Mouse (Mus musculus) T-helper 1 cell (primary cell): ENCODE measurements around the gene Ap2m1.

Experiments
- in situ Hi-C: fragments of 300-600 bp; cut with MboI, MseI; formaldehyde crosslinking; loops from one replicate; pipeline ENCODE4 v1.15.1; 2025; ENCODE audit warnings: high pct_unique_total_duplicates

Ap2m1 gene

GRCm38 (mm10) chr16:20529375-20529774, 5.9 kb upstream of the Ap2m1 start:
- in situ Hi-C loops: no loop called here

DNA sequence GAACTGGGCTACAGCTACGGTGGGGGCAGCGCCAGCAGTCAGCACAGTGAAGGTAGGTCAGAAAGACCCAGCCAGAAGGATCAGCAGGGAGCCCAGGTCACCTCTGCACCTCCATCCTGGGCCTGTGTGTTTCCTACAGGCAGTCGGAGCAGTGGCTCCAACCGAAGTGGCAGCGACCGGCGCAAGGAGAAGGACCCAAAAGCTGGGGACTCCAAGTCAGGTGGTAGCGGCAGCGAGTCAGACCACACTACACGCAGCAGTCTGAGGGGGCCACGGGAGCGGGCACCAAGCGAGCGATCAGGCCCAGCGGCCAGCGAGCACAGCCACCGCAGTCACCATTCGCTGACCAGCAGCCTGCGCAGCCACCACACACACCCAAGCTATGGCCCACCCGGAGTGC, 4.3 kb upstream of the Ap2m1 start:
- in situ Hi-C loops: no loop called here

GRCm38 (mm10) chr16:20534617-20535295, 522 bp upstream of the Ap2m1 start:
- in situ Hi-C loops: no loop called here

- in situ Hi-C loops: no loop called here
Measured at GRCm38 (mm10) chr16:20536081-20536665, 895 bp downstream of the Ap2m1 start.

GRCm38 (mm10) chr16:20537071-20537471, 1.8 kb downstream of the Ap2m1 start:
- in situ Hi-C loops: no loop called here

- in situ Hi-C loops: no loop called here
Measured at GRCm38 (mm10) chr16:20537601-20538320, 2.5 kb downstream of the Ap2m1 start.

DNA sequence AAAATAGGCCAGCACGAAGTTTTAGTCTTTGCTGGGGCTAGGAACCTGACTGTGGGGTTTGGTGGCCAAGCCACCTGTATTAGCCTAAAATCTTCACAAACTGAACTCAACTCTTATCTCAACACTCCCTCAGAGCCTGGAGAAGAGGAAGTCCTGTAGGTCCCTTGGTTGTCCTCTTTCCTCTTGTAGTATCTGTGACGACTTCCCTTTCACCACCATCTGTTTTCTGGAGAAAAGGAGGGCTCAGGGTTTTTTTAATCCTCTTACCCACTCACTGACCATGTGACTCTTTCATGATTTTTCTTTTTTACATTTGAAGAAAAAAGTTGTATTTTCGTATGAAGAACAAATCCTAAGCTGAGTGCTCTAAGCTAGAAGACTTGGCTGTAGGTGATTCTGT, 4.4 kb downstream of the Ap2m1 start:
- in situ Hi-C loops: no loop called here

GRCm38 (mm10) chr16:20540438-20540837, 5.2 kb downstream of the Ap2m1 start:
- in situ Hi-C loops: no loop called here

DNA sequence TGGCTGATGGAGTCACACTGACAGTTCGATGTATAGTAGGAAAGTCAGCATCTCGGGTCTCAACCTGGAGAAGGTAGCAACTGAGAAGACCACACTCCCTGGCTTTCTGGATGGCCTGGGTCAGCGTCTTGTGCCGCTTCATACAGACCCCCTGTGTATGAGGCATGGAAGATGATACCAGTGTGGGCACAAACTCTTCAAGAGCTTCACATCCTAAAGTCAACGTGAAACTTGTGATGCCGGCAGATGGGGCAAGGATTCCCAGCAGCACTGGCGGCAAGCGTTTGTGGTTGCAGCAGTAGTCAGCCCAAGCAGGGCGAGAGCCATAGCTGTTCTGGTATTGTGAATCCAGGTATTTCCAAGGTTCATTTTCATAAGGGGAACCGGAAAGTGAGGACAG, 10.4 kb downstream of the Ap2m1 start:
- in situ Hi-C loops: loop anchor here (5.0 kb wide), 1 partner anchor 38 kb away; no protein-coding TSS in a partner anchor

DNA sequence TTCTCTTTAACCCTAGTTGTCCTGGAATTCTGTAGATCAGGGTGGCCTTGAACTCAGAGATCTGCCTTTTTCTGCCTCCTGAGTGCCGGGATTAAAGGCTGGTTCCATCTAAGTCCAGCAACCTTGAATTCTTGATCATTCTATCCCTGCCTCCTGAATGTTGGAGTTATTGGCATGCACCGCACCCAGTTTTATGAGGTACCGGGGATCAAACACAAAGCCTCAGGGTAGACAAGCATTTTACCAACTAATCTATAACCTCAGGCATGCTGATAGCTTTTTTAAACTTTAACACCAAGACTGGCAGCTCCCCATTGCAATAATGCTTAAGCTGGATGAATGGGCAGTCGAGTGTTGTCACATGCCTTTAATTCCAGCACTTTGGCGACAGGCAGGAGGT, 12.1 kb downstream of the Ap2m1 start:
- in situ Hi-C loops: loop anchor here (5.0 kb wide), 1 partner anchor 40 kb away; no protein-coding TSS in a partner anchor

DNA sequence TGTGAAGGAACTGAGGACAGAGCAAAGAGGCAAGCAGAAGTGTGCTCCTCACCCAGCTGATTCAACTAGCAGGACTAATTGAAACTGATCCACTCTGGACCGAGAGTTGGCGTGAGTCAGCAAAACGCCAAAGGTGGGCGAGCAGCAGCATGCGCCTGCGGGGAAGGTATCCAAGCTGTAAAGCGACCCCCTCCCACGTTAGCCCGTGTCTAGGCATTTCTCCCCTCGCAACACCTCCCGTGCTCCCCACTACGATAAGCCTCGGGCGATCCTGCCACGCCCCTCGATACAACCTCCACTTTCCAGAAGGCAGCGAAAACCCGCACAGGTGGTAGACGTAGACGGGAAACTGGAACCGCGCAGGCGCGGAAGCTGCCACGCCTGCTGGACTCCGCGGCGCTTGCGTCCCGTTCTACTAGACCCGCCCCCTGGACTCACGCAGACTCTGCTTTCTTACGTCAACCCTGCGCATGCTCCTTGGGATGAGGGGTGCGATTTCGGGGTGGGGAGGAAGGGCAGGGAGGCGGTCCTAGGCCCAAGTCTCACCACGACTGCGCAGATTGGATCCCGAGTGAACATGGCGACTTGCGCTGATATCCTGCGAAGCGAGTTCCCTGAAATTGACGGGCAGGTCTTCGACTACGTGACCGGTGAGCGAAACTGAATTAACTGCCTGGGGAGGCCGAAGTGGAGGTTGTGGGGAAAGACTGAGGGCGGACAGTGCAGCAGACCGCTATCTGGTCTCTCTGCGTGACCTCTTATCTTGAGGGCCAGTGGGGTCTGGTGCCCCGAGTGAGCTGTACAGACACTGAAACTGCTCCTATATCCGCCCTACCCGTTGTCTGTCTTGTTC, 13.0 kb downstream of the Ap2m1 start, which contains the start of gene Abcf3:
Abcf3 (plus strand) TSS at position 482 of the 853 bp plus-strand sequence.
- in situ Hi-C loops: loop anchor here (5.0 kb wide), 1 partner anchor 41 kb away; no protein-coding TSS in a partner anchor

GRCm38 (mm10) chr16:20549161-20549560, 13.9 kb downstream of the Ap2m1 start:
- in situ Hi-C loops: loop anchor here (5.0 kb wide), 1 partner anchor 42 kb away; no protein-coding TSS in a partner anchor

DNA sequence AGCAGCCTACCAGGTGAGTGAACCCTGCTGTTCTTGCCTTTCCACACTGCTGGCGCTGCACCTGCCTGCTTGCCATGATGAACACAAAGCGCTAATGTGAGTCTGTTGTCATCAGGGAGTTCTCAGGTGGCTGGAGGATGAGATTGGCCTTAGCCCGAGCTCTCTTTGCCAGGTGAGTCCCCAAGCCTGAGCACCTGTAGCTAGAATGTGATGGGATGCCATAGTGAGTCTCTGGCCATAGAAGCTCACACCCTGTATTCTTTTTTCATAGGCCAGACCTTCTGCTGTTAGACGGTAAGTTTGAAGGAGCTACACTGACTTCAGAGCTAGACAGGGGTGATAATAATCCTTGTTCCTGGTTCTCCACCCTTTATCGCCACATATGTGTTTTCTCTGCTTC, 16.4 kb downstream of the Ap2m1 start:
- in situ Hi-C loops: no loop called here

DNA sequence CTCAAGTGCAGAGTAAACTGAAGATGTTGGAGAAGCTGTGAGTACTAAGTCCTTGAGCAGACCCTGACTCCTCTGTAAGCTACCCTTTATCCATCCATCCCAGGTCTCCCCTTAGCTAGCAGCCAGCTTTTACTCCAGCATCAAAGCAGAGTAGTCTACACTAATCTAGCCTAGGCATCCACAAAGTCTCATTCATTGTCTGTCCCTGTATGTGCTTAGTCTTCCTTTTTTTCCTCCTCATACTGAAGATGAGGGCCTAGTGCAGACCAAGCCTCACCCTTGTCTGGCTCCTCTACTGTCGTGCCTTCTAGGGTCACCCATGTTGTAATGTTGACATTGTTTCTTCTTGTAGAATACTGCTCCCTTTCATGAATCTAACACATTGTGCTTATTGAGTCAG, 17.3 kb downstream of the Ap2m1 start:
- in situ Hi-C loops: no loop called here

- in situ Hi-C loops: no loop called here
Measured at GRCm38 (mm10) chr16:20555000-20555399, 19.7 kb downstream of the Ap2m1 start.

DNA sequence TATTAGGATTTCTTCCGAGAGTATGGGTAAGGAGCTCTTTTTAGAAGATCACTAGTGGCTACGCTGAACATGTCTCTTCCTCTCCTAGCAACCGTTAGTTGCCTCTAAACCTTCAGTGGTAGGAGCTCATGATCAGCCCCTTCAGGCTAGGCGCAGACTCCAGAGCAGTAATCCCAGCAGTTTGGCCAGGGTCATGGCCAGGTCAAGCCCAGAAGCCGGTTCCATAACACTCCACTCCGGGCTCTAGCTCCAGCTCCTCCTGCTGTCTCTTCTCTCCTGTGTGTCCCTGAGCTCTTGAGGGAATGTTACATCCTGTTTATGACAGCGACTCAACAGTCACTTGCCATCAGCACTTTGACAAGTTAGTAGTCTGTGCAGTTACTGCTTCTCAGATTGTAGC, 22.1 kb downstream of the Ap2m1 start:
- in situ Hi-C loops: no loop called here

DNA sequence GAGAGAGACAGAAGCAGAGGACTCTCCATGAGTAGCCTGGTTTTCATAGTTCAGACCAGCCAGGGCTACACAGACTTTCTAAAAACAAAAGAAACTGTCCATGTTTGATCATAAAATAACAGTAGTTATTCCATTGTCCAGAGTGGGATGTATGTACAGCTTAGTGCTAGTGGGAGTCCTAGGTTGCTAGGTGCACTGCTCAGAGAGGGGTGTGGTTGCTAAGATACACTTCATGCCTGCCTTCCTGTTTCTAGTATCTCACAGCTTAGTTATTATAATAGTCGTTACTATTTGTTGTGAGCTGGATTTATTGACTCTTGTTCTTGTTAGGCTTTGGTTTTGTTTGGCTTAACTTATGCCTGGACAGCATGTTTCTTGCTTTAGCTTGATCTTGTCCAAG, 29.8 kb downstream of the Ap2m1 start:
- in situ Hi-C loops: no loop called here

DNA sequence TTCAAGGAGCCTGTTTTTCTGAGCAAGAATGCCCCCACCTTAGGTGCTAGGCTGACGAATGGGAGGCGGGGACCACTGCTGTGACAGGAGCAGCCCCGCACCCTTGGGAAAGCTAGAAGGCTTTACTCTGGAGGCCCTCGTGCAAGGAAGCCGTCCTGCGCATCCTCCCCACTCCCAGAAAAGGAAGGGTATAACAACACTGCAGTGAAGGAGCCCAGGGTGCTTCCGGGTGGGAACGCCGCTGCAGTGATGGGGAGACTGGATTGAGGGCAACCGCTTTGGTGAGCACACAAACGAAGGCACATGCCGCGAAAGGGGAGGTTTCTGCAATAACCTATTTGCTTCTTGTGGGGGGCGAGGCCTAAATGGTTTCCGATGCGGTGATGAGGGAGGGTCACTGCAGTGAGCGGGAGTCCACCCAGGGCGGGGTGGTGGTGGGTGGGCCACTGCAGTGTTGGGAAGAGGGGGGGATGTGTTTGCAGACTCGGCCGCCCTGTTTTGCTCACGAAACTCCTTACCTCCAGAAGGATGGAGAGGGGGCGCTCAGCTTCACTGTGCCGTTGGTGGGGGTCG, 54.2 kb downstream of the Ap2m1 start, which contains the start of gene Vwa5b2:
Vwa5b2 (plus strand) TSS at position 106 of the 573 bp plus-strand sequence.
- in situ Hi-C loops: loop anchor here (10.0 kb wide), 1 partner anchor 255 kb away; no protein-coding TSS in a partner anchor

DNA sequence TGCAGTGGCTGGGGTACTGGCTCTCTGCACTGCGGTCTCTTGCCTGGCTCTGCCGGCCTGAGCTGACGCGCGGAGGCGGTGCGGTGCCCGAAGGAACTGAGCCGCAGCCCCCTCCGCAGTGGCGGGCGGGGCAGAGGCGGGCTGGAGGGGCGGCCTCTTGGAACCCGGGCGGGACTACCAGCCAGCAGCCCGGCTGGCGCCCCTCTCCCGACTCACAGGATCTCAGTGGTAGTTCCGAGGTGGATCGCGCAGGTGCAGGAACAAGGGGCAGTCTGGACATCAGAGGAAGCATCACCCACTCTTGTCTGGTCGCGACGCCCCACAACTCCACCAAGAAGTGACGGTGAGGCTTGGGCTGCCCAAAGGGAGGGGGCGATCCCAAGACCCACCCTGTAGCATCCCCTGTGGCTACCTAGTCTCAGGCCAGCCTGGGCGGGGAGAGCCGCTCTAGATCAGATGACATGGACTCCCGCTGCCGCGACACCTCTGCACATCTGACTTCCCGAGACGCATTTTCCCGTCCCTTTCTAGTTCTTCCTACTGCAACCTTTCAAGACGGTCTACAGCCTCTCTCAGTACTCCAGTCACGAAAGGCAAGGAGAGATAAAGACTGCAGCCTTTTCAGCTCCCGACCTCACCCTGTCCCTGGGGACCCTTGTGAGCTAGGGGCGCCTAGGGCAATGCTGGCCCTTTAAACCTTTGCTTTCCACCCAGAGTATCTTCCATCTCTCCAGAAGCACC, 54.8 kb downstream of the Ap2m1 start:
- in situ Hi-C loops: loop anchor here (10.0 kb wide), 1 partner anchor 255 kb away; no protein-coding TSS in a partner anchor

DNA sequence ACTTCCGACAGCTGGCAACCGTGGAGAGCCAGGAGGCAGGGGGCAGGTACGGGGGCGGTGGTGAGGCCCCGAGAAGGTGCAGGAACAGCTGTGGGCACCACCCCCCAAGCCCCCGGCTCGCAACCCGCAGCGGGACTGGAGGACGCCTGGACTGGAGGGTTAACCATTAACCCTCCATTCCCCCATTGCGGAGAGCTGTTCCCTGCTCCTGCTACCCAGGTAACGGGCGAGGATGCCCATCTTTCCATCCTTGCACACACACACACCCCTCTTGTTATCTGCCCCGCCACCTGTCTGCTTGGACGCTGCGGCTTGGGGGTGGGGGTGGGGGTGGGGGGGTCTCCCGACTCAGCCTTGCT, 55.4 kb downstream of the Ap2m1 start:
- in situ Hi-C loops: no loop called here
